Mouse (Mus musculus) kidney, adult 8-10 months (tissue): ENCODE measurements around the gene Dnajc28.
"Not testable (repeated sequence)": the region's sequence is repeated elsewhere in the genome, so short reads cannot be mapped to it uniquely, and the experiment has no call there.

Source experiments
- DNase-seq, 2 experiments: peaks; one replicate each; pipeline ENCODE4 v3.0.0; 2022

Dnajc28 gene

DNA sequence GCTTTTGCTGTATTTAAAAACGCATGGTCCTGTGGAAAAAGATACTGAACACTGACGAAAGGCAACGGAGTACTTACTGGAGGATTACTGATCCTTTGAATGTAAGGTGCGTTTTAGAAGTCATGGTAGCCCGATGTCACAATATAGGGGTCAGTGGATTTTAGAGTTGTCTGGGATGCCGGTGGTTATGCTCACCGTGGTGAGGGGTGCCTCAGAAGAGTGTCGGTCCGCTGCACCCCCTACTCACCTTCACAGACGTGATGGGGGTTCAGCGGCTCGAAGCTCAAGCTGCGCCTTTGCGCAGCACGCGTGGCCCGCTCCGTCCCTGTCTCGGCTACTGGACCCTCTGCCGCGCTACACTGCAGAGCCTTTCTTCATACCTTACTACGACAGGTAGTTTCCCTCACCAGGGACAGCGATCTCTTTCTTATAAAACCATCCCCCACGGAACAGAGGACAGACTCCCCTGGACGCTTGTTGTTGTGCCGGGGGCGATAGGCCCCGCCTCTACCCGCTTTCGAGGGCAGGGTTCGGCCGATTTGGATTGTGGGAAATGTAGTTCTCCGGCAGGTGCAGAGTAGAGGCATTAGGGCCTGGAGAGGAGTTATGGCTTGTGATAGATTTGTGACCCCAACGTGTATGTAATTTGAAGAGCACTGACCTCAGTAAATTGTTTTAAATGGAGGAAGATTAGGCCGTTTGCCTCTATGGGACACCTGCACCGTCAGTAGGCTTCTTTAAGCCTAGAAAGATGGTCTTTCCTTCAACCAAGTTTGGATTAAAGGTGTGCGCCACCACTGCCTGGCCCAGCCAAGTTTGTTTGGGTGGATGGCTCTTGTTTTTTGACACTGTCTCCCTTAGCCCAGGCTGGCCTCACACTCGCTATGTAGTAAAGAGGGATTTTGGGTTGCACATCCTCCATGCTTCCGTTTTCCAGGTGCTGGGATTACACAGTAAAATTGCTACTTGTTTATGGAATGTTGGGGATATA is at the start of gene Dnajc28:
TSS of gene Dnajc28 (minus strand) at position 516 of the 991 bp plus-strand sequence.
- peak; percentile 84 to 88 for DNase-seq

DNA sequence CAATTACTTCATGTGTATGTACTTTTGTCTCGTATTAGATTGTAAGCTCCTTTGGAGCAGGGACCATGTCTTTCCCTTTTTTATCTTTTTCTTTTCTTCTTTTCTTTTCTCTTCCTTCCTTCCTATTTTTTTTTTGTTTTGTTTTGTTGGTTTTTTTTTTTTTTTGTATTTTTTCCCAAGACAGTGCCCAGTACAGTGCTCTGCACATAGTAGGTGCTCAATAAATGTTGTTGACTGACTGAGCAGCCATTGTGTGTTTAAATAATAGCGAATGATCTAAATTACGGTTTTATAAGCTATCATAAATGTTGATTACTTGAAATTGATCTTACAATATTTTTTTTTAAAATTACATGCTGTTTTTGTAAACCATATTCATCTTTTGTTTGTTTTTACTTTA is 45.0 kb upstream of the Dnajc28 start:
- no peak for DNase-seq

DNA sequence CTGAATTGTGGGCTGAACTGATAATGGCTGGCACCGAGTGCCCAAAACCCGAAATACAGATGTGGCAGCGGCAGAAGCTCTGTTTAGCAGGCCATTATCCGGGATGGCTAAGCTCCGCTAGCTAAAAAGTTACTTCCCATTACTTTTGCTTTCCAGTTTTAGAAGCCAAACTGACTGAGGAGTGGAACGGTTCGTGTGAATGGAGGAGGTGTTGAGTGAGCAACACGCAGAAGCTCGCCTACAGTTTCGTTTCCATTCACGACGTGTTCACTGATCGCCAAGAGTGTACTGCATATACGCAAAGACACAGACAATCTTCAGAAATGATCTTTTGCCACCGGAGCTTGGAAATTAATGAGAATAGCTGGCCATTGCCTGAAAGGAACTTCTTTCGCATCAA is 43.5 kb upstream of the Dnajc28 start:
- no peak for DNase-seq

DNA sequence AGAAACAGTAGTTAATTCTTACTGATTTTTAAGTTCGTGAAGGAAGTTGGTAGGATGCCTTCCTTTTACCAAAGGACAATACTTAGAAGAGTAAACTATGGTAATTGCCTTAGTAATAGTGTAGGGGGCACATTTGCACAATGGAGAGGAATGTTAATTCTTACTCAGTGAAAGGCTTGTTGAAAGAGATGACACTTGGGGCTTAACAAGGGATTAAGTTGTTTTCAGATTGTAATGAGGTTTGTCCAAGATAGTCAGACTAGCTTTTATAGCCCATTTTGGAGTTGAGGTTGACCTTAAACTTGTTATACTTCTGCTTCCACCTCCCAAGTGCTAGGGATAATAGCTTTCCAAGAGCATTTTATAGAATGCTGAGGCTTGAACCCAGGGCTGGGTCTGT is 42.6 kb upstream of the Dnajc28 start:
- no peak for DNase-seq

GRCm38 (mm10) chr16:91659798-91660197 is 41.0 kb upstream of the Dnajc28 start:
- DNase-seq = no peak

DNA sequence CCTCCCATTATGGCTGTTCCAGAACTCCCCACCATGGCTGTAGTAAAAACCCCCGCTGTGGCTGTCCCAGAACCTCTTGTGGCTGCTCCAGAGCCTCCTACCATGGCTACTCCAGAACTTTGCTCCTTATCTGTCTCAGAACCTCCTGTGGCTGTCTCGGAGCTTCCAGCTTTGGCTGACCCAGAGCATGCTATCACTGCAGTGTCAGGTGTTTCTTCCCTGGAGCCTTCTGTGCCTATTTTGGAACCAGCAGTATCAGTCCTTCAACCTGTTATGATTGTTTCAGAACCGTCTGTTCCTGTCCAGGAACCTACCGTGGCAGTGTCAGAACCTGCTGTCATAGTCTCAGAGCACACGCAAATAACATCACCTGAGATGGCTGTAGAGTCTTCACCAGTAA is 39.6 kb upstream of the Dnajc28 start:
- DNase-seq = no peak

DNA sequence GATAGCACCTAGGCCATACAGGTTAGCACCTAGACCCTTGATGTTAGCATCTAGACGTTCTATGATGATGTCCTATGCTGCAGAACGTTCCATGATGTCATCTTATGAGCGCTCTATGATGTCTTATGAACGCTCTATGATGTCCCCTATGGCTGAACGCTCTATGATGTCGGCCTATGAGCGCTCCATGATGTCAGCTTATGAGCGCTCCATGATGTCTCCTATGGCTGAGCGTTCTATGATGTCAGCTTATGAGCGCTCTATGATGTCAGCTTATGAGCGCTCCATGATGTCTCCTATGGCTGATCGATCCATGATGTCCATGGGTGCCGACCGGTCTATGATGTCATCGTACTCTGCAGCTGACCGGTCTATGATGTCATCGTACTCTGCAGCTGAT is 38.5 kb upstream of the Dnajc28 start:
- no peak for DNase-seq

GRCm38 (mm10) chr16:91655285-91655684 is 36.5 kb upstream of the Dnajc28 start:
- no peak for DNase-seq

- no peak for DNase-seq
Measured at GRCm38 (mm10) chr16:91652191-91652590, 33.4 kb upstream of the Dnajc28 start.

GRCm38 (mm10) chr16:91649781-91650180 is 31.0 kb upstream of the Dnajc28 start:
- DNase-seq = no peak

- no peak for DNase-seq
Measured at GRCm38 (mm10) chr16:91649246-91649645, 30.4 kb upstream of the Dnajc28 start.

- DNase-seq = peak; percentile 65 to 72
Measured at GRCm38 (mm10) chr16:91648220-91648550, 29.4 kb upstream of the Dnajc28 start.

- DNase-seq = peak; percentile 96 to 97
Measured at GRCm38 (mm10) chr16:91647461-91648219, 28.8 kb upstream of the Dnajc28 start, which contains the start of gene Son. Gene Son (plus strand): TSS chr16:91647506.

GRCm38 (mm10) chr16:91646681-91647419 is 28.0 kb upstream of the Dnajc28 start, which contains the start of gene Gart:
Gene Gart (minus strand): TSS chr16:91646952.
- peak; percentile 92 to 93 for DNase-seq

GRCm38 (mm10) chr16:91645995-91646602 is 27.3 kb upstream of the Dnajc28 start:
- no peak for DNase-seq

DNA sequence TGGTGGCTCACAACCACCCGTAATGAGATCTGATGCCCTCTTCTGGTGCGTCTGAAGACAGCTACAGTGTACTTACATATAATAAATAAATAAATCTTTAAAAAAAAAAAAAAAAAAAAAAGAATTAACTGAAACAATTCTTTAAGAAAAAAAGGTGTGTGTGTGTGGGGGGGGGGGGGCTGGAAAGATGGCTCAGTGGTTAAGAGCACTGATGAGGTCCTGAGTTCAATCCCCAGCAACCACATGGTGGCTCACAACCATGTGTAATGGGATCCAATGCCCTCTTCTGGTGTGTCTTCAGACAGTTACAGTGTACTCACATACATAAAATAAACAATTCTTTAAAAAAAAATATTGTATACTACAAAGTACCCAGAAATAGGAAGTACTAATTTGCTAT is 26.6 kb upstream of the Dnajc28 start:
- not testable (repeated sequence) for DNase-seq

DNA sequence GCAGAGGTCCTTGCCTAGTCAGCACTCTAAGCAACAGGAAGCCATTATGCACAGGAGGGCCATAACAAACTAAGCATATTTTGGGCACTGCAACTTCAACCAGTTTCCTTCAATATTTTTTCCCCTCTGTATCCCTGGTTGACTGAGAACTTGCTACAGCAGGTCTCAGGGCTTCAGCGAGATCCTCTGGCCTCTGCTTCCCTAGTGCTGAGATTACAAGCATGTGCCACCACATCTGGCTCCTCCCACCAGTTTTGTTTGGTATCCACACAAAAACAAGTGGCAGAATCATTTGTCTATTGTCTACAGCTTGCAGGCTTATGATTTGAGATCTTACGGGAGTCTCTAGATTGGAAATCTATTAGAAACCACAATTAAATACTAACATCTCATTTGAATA is 26.1 kb upstream of the Dnajc28 start:
- no peak for DNase-seq

DNA sequence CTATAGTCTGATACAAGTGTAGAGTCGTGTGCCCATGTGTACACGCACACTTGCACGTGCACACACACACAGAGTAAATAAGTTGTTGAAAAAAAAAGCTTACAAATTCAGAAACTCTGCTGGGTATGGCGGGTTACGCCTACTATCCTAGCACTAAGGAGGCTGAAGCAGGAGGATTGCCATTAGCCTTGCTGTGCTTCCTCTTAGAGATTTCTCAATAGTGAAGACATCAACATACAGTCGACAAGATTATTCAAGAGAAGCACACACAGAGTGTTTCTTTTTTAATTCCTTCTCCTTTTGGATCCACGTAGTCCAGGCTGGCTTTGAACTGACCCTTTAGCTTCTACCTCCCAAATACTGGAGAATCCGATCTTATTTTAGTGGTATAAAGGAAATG is 21.3 kb upstream of the Dnajc28 start:
- DNase-seq = no peak

DNA sequence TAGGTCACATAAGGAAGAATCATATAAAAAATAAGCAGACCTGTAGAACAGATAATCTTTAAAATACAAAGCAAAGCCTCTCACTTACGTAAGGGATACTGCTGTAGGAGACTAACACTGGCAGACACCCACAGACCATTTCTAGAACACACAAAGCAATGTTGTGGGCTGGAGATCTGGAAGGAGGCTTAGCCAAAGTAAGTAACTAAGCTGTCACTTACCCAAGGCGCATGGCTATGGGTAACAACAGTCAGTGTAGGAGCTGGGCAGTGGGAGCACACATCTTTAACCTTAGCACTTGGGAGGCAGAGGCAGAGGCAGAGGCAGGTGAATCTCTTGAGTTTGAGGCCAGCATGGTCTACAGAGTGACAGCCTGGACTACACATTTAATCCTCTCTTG is 20.8 kb upstream of the Dnajc28 start:
- no peak for DNase-seq

DNA sequence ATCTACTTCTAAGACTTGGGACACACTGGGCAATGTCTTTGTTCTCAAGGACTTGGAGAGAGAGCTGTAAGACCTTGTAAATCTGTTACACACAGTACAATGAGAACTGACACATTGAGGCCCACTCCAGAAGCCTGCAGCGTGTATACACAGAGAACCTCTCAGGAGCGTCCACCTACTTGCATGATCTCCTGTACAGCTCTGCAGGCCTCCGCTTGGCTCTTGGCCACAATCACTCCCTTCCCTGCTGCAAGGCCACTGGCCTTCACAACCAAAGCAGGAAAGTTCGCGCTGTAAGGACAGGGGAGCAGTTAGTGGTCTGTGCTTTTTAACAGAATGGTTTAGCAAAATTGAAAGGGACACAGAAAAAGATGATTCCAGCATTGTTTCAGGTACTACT is 20.3 kb upstream of the Dnajc28 start:
- DNase-seq = no peak

GRCm38 (mm10) chr16:91633641-91634040 is 14.8 kb upstream of the Dnajc28 start:
- DNase-seq = no peak

DNA sequence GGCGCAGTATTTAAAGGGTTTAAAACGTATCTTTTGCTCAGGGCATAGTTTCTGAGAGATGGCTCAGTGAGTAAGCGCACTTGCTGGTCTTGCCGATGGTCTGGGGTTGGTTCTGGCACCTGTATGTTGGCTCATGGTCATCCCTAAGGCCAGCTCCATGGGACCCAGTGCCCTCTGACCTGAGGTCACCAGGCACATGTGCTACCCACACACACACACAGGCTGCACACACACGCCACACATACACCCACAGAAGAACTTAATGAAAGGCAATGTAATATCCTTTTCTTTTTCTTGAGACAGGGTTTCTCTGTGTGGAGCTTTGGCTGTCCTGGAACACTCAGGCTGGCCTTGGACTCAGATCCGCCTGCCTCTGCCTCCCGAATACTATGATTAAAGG is 14.1 kb upstream of the Dnajc28 start:
- DNase-seq = no peak

GRCm38 (mm10) chr16:91632439-91632838 is 13.6 kb upstream of the Dnajc28 start:
- DNase-seq = no peak
